Mouse (Mus musculus) lung, adult 2 months (tissue): ENCODE data around the gene Fdxr. TPM values are rescaled to one million over a fixed set of nuclear protein-coding genes. Genes with fewer than 3 reads are reported as not detected.
A peak's percentile ranks its signal among the peaks of the same experiment; 100 is the strongest.

Experiments
- DNase-seq: peaks from one replicate; pipeline ENCODE4 v3.0.0; 2022
- H3K4me1 ChIP-seq: fragments of 200-500 bp; 2 replicates; pipeline ENCODE4 v1.6.1; 2011; ENCODE audit warnings: low read length; ENCODE audit not compliant: control insufficient read depth, insufficient read depth
- H3K4me3 ChIP-seq: fragments of 200-500 bp; replicated peaks from 2 replicates; pipeline ENCODE3; 2011; ENCODE audit warnings: low read depth, mild to moderate bottlenecking, control low read depth, low read length; ENCODE audit errors: extremely low read depth
- CTCF ChIP-seq: fragments of 200-500 bp; IDR thresholded peaks from 2 replicates; pipeline ENCODE4 v1.5.1; 2011; ENCODE audit warnings: mild to moderate bottlenecking, low read length, control low read depth; ENCODE audit not compliant: insufficient read depth
- POLR2A ChIP-seq: fragments of 200-500 bp; IDR thresholded peaks from 2 replicates; pipeline ENCODE4 v1.6.1; 2011; ENCODE audit warnings: low read depth, mild to moderate bottlenecking, control low read depth, low read length, borderline replicate concordance; ENCODE audit errors: extremely low read depth
- WGBS: fragments of 180-500 bp; shearing (Covaris S2); methylation state at CpG from one replicate; pipeline ENCODE4 v1.1.7; 2018; 5-methylcytosine and 5-hydroxymethylcytosine counted together
- polyA plus RNA-seq: library from polyadenylated mRNA; depleted of rRNA; stranded (reverse); fragments of >200 nt; gene quantifications from 2 replicates; pipeline ENCODE4 v1.2.3, GENCODE M21; 2012

Fdxr gene
- polyA plus RNA-seq, 1 experiment, result 13.0 TPM

DNA sequence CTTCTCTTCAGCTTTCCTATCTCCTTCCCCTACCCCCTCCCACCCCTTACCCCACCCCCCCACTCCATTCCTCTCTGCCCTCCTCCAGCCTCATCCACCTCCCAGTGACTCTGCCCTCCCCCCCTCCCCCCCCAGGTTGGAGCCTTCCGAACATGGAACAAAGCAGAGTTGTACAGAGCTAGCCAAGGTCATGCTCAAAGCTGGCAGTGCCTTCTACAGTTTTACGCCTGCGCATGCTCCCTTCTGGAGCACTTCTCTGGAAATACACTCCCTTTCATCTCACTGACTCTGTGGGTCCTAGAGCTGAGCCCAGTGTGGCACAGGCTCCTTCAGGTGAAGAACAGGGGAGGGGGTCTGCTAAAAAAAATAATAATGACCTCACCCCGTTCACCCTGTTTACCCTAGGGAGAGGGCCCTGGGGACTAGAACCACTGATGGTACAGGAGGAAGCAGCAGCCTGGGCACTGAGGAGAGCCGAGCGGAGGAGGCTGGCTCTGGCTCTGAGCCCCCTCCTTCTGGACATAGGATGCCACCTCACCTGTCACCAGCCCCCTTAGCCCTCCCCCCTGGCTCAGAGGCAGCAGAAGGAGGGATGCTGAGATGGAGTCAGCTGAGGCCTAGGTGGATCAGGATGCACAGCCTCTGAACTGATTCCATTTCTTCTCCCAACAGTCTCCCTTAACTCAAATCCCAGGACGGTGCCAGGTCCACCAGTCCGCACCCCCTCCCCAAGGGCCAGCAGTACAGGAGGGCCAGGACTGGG is 6.1 kb upstream of the Fdxr start:
- no peaks in the 10 kb centered on the region for H3K4me1 ChIP-seq
- H3K4me3 ChIP-seq, result no peak overlapping the region
- TF ChIP-seq CTCF, result no peak
- TF ChIP-seq POLR2A, result no peak
- WGBS, result 63% methylated on average over 8 of the region's 8 CpGs
- no peak for DNase-seq

DNA sequence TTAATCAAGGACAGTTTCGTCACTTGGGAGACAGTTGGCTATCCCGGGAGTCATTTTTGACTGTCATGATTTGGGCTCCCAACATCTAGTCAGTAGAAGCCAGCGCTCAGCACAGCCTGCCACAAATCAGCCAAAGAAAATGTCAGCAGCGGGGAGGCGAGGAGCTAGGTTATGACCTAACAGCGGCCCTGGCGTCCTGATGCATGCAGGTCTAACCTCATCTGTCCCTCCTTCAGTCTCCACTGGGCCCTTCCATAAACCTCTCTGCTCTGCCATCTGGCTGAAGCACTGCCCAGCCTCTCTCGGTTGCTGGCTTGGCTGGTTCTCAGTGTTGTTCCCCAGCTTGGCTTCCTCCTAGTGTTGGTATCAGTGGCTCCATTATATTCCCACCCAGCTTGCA is 5.4 kb upstream of the Fdxr start:
- no peak for DNase-seq
- Histone ChIP-seq H3K4me1 (peaks cover 2% of the 10 kb centered on the region; the same call in 1 of the 2 replicates), H3K4me3 (no peak overlapping the region)
- no peak for TF ChIP-seq POLR2A
- TF ChIP-seq CTCF, result no peak
- WGBS, result 53% methylated on average over 8 of the region's 8 CpGs

DNA sequence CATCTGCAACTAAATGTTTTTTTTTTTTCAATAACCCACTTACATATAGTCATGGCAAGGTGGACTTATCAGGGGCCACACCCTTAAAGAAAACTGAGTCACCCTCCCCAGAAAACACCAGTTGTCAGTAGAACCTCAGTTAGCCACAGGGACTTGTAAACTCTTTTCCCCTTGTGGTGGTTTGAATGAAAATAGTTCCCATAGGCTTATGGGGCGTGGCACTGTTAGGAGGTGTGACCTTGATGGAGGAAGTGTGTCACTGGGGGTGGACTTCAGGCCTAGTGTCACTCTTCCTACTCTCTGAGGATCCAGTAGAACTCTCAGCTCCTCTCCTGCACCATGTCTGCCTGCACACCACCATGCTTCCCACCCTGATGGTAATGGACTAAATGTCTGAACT is 2.9 kb upstream of the Fdxr start:
- WGBS, result 70% methylated on average over 1 of the region's 1 CpGs
- TF ChIP-seq CTCF (no peak), POLR2A (no peak)

DNA sequence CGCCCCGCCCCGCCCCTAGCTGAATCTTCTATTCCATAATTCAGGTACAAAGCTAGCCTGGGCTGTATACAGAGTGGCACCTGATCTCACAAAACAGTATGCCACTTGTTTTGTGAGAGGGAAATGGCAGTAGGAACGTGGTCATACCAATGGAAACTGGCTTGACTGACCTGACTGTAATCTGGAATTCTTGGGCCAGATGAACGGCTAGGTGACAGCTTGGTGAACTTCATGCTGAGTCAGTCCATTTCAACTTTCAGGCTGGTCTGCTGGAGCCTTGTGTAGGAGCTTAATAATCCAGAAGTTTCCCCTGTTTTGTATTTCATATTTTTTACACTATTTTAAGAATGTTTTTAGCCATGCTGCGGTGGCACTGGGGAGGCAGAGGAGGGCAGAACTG is 1.3 kb upstream of the Fdxr start:
- no peak for DNase-seq
- 69% methylated on average over 6 of the region's 6 CpGs for WGBS
- Histone ChIP-seq H3K4me3 (no peak overlapping the region), H3K4me1 (peaks cover 7% of the 10 kb centered on the region; the same call in 1 of the 2 replicates)
- TF ChIP-seq CTCF (no peak), POLR2A (no peak)

More for the DNA sequence above, 2.9 kb upstream of the Fdxr start:
- no peak overlapping the region for H3K4me3 ChIP-seq
- peaks cover 7% of the 10 kb centered on the region; the same call in 1 of the 2 replicates for H3K4me1 ChIP-seq
- no peak for DNase-seq

DNA sequence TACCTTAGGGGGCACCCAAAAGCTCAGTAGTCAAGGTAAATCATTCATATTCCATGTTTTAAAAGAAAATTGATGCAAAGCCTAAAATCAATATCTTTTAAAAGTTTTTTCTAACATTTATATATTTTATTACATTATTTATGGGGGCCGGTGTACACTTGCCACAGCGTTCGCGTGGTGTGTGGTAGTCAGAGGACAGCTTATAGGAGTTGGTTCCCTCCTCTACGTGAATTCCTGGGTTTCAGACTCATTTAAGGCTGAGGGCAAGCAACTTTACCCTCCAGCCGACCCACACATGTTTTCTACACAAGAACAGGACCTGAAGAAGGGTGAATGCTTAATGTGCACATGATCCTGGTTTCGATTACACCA is 740 bp upstream of the Fdxr start:
- no peak for TF ChIP-seq CTCF
- no peak for TF ChIP-seq POLR2A

DNA sequence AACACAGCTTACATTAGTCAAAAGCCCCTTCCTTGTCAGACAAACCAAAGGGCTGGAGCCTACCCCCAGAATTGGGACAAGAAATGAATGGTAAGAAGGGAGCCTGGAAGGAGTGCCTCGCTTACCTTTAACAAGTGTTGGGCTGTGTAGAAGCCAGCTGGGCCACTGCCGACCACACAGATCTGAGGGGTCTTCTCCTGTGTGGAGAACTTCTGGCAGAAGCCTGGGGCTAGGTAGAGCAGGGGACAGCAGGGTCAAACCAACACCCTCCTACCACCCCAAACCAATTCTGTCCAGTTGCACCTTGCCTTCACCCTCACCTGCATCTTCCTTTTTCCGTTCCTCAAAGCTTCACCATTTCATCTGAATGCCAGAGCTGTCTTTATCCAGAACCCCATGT is 896 bp downstream of the Fdxr start:
- Histone ChIP-seq H3K4me1 (peaks cover 7% of the 10 kb centered on the region; the same call in 1 of the 2 replicates), H3K4me3 (no peak overlapping the region)
- no peak for DNase-seq
- TF ChIP-seq CTCF, result no peak
- WGBS, result 64% methylated on average over 3 of the region's 3 CpGs

More for the DNA sequence above, 740 bp upstream of the Fdxr start:
- peak overlapping the region; percentile 84 for H3K4me3 ChIP-seq
- peaks cover 7% of the 10 kb centered on the region; the same call in 1 of the 2 replicates for H3K4me1 ChIP-seq
- WGBS, result 13% methylated on average over 7 of the region's 7 CpGs
- no peak for DNase-seq

DNA sequence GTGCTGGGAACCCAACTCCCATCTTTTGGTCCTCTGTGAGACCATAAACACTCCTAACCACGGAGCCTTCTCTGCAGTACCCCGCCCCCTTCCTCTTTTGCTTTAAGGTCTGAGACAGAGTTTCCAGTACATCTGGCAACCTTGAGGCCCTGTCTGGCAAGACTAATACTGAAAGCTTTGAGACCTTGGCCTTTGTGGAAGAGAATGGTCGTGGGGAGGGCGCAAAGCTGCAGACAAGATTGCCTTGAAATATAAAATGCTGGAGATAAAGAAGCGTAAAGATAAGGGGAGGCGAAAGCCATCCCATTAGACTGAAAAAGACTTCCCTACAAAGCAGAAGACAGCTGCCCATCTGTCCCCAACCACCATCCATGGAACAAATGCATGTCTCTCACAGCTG is 1.3 kb downstream of the Fdxr start:
- WGBS, result 76% methylated on average over 6 of the region's 6 CpGs
- TF ChIP-seq POLR2A (no peak), CTCF (no peak)
- Histone ChIP-seq H3K4me1 (peaks cover 7% of the 10 kb centered on the region; the same call in 1 of the 2 replicates), H3K4me3 (no peak overlapping the region)
- DNase-seq, result no peak

DNA sequence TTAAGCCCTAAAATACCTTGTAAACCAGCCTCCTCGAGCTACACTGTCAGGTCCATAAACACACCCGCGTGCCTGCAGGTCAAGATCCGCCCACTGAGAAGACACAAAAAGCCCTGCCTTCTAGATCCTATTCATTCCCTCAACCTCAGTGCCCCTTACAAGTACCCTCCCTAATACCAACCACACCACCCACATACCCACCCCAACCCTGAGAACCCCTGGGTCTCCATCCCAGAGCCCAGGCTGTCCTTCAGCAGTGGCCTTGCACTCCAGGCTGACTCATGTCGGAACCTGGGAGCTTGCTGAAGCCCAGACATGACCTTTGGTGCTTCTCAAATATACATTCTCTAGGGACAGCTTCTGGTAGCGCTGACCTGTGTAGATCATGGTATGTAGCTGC is 2.1 kb downstream of the Fdxr start:
- 91% methylated on average over 6 of the region's 6 CpGs for WGBS
- no peak for DNase-seq
- TF ChIP-seq POLR2A (no peak), CTCF (no peak)
- Histone ChIP-seq H3K4me1 (peaks cover 7% of the 10 kb centered on the region; the same call in 1 of the 2 replicates), H3K4me3 (no peak overlapping the region)

DNA sequence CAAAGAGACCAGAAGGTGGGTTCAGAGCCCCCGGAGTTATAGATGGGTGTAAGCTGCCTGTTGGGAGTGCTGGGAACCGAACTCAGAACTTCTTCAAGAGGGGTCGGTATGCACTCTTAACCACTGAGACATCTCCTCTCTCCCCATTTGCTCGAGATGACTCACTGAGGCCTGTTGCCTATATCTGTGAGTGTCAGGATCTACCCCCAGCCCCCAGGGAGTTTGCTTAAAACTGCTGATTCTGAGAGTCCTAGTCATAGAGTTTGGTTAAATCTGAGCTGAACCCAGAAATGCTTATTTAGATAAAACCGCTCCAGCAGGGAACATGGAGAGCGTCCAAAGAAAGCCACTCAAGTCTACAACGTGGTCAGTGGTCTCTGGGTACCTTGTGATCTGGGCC is 2.7 kb downstream of the Fdxr start:
- no peak for DNase-seq
- Histone ChIP-seq H3K4me1 (peaks cover 7% of the 10 kb centered on the region; the same call in 1 of the 2 replicates), H3K4me3 (no peak overlapping the region)
- 80% methylated on average over 7 of the region's 7 CpGs for WGBS
- TF ChIP-seq POLR2A (no peak), CTCF (no peak)

DNA sequence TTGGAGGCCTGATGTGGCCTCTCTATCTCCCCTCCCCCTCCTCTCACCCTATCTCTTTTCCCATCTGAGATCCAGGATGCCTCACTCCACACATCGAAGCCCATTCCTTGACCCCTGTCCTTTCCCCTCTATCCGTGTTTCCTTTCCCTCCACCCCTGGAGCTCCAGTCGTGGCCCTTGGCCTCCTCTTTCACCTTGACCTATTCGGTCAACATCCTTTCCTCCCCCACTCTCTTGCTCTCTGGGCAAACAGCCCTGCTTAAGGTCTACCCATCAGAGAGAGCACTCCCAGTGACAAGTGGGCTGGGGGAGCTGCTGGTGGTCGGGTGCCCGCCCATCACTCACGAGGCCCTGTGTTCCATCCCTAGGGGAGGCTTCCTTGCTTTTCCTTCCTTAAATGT is 3.1 kb downstream of the Fdxr start:
- H3K4me1 ChIP-seq, result peaks cover 7% of the 10 kb centered on the region; the same call in 1 of the 2 replicates
- DNase-seq, result no peak
- 57% methylated on average over 7 of the region's 7 CpGs for WGBS
- H3K4me3 ChIP-seq, result no peak overlapping the region
- TF ChIP-seq CTCF, result no peak
- no peak for TF ChIP-seq POLR2A
